Mouse (Mus musculus) G1E (cell line): ENCODE results near the gene Hcar2.

ENCODE experiments used
- CTCF ChIP-seq: IDR thresholded peaks from 2 replicates; pipeline ENCODE4 v1.5.1; 2012; ENCODE audit warnings: low read depth, low read length, inconsistent platforms, mixed read lengths
- POLR2AphosphoS5 ChIP-seq: IDR thresholded peaks from 2 replicates; pipeline ENCODE4 v1.6.1; 2012; ENCODE audit warnings: low read depth, low read length, inconsistent platforms; ENCODE audit not compliant: insufficient replicate concordance

- TF ChIP-seq CTCF (no peak), POLR2AphosphoS5 (no peak)
Measured at GRCm38 (mm10) chr5:123854511-123854910, 10.8 kb downstream of the Hcar2 start.
